Mouse (Mus musculus): ENCODE results near the gene Cpn2. TPM values are rescaled to one million over a fixed set of nuclear protein-coding genes. Genes with fewer than 3 reads are reported as not detected.

Gene Cpn2
- polyA plus RNA-seq, 1 experiment from 2014 or later: not detected

GRCm38 (mm10) chr16:30266561-30266960 is 738 bp downstream of the Cpn2 start:
- Histone ChIP-seq H3K27me3 (replicated peaks; ENCODE audit: control insufficient read depth, insufficient read depth, low read length) (no peaks in the 10 kb centered on the region), H3K27ac (ENCODE audit: low read length) (no peak overlapping the region), H3K4me3 (replicated peaks; ENCODE audit: low read length) (no peak overlapping the region), H3K9ac (replicated peaks; ENCODE audit: low read depth, low read length) (no peak overlapping the region), H3K4me2 (ENCODE audit: low read length) (no peak overlapping the region), H3K36me3 (ENCODE audit: control insufficient read depth, insufficient read depth) (no peaks in the 10 kb centered on the region), H3K9me3 (ENCODE audit: control insufficient read depth, low read length) (no peaks in the 10 kb centered on the region), H3K4me1 (replicated peaks; ENCODE audit: control insufficient read depth, insufficient read depth, low read length) (peaks cover under 1% of the 10 kb centered on the region)
- no peak for ATAC-seq
- WGBS: 86% methylated on average over 5 of the region's 5 CpGs

GRCm38 (mm10) chr16:30265611-30266010 is 1.7 kb downstream of the Cpn2 start:
- WGBS: 83% methylated on average over 4 of the region's 4 CpGs
- Histone ChIP-seq H3K36me3 (ENCODE audit: control insufficient read depth, insufficient read depth) (no peaks in the 10 kb centered on the region), H3K27me3 (replicated peaks; ENCODE audit: control insufficient read depth, insufficient read depth, low read length) (no peaks in the 10 kb centered on the region), H3K27ac (ENCODE audit: low read length) (no peak overlapping the region), H3K9ac (replicated peaks; ENCODE audit: low read depth, low read length) (no peak overlapping the region), H3K4me2 (ENCODE audit: low read length) (no peak overlapping the region), H3K4me3 (replicated peaks; ENCODE audit: low read length) (no peak overlapping the region), H3K9me3 (ENCODE audit: control insufficient read depth, low read length) (no peaks in the 10 kb centered on the region), H3K4me1 (replicated peaks; ENCODE audit: control insufficient read depth, insufficient read depth, low read length) (no peaks in the 10 kb centered on the region)
- no peak for ATAC-seq

GRCm38 (mm10) chr16:30263156-30263555 is 4.1 kb downstream of the Cpn2 start:
- H3K4me3 ChIP-seq (replicated peaks; ENCODE audit: low read length): no peak overlapping the region
- ATAC-seq: no peak
- H3K36me3 ChIP-seq (ENCODE audit: control insufficient read depth, insufficient read depth): no peaks in the 10 kb centered on the region
- H3K9ac ChIP-seq (replicated peaks; ENCODE audit: low read depth, low read length): no peak overlapping the region
- no peaks in the 10 kb centered on the region for H3K4me1 ChIP-seq (replicated peaks; ENCODE audit: control insufficient read depth, insufficient read depth, low read length)
- H3K9me3 ChIP-seq (ENCODE audit: control insufficient read depth, low read length): no peaks in the 10 kb centered on the region
- no peak overlapping the region for H3K4me2 ChIP-seq (ENCODE audit: low read length)
- H3K27me3 ChIP-seq (replicated peaks; ENCODE audit: control insufficient read depth, insufficient read depth, low read length): no peaks in the 10 kb centered on the region
- H3K27ac ChIP-seq (ENCODE audit: low read length): no peak overlapping the region
- WGBS: 59% methylated on average over 4 of the region's 4 CpGs

- H3K27me3 ChIP-seq (replicated peaks; ENCODE audit: control insufficient read depth, insufficient read depth, low read length): no peaks in the 10 kb centered on the region
- no peaks in the 10 kb centered on the region for H3K4me1 ChIP-seq (replicated peaks; ENCODE audit: control insufficient read depth, insufficient read depth, low read length)
- no peak overlapping the region for H3K9ac ChIP-seq (replicated peaks; ENCODE audit: low read depth, low read length)
- H3K4me2 ChIP-seq (ENCODE audit: low read length): no peak overlapping the region
- H3K4me3 ChIP-seq (replicated peaks; ENCODE audit: low read length): no peak overlapping the region
- H3K27ac ChIP-seq (ENCODE audit: low read length): no peak overlapping the region
- no peaks in the 10 kb centered on the region for H3K36me3 ChIP-seq (ENCODE audit: control insufficient read depth, insufficient read depth)
- no peaks in the 10 kb centered on the region for H3K9me3 ChIP-seq (ENCODE audit: control insufficient read depth, low read length)
- WGBS: 0% methylated on average over 2 of the region's 2 CpGs
- ATAC-seq: no peak
Observed at GRCm38 (mm10) chr16:30262664-30263063, 4.6 kb downstream of the Cpn2 start.

DNA sequence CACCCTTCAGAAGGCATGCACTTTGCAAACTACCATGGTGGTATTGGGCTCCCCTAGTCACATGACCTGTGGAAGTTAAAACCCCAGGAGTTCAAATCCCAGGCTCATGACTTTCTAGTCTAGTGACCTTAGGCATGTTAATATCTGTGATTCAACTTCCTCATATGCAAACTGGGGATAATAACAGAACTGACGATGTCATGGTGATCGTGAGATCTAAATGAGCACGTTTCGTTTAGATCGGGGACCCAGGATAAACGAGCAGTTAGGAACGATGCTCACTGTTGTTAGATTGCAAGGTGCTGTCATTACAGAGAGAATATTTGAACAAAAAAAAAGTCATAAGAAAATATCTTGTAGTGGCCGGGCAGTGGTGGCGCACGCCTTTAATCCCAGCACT is 5.1 kb downstream of the Cpn2 start:
- Histone ChIP-seq H3K9me3 (ENCODE audit: control insufficient read depth, low read length) (no peaks in the 10 kb centered on the region), H3K27ac (ENCODE audit: low read length) (no peak overlapping the region), H3K36me3 (ENCODE audit: control insufficient read depth, insufficient read depth) (no peaks in the 10 kb centered on the region), H3K9ac (replicated peaks; ENCODE audit: low read depth, low read length) (no peak overlapping the region), H3K27me3 (replicated peaks; ENCODE audit: control insufficient read depth, insufficient read depth, low read length) (no peaks in the 10 kb centered on the region), H3K4me3 (replicated peaks; ENCODE audit: low read length) (no peak overlapping the region), H3K4me2 (ENCODE audit: low read length) (no peak overlapping the region), H3K4me1 (replicated peaks; ENCODE audit: control insufficient read depth, insufficient read depth, low read length) (no peaks in the 10 kb centered on the region)
- ATAC-seq: no peak
- WGBS: 73% methylated on average over 10 of the region's 10 CpGs

DNA sequence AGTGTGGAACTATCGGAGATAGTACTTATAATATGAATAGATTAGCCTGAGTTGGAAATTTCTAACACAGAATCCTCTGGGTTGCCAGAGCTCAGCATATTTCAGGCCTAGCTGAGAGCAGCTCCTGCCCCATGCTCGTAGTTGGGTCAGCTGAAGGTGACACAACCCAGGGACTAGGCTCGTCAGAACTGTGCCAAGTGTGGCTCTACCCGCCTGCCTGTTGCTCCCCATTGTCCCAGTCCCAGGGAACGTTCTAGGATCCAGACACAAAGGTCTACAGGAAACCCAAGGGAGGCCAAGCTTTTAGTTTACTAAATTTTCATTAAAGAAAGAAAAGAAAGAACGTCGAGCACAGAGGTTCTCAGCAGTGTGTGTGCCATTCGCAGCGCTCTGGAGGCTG is 6.0 kb downstream of the Cpn2 start:
- Histone ChIP-seq H3K27ac (ENCODE audit: low read length) (no peak overlapping the region), H3K4me1 (replicated peaks; ENCODE audit: control insufficient read depth, insufficient read depth, low read length) (no peaks in the 10 kb centered on the region), H3K9ac (replicated peaks; ENCODE audit: low read depth, low read length) (no peak overlapping the region), H3K4me2 (ENCODE audit: low read length) (no peak overlapping the region), H3K36me3 (ENCODE audit: control insufficient read depth, insufficient read depth) (no peaks in the 10 kb centered on the region), H3K4me3 (replicated peaks; ENCODE audit: low read length) (no peak overlapping the region), H3K27me3 (replicated peaks; ENCODE audit: control insufficient read depth, insufficient read depth, low read length) (no peaks in the 10 kb centered on the region), H3K9me3 (ENCODE audit: control insufficient read depth, low read length) (no peaks in the 10 kb centered on the region)
- no peak for ATAC-seq
- 85% methylated on average over 9 of the region's 9 CpGs for WGBS

GRCm38 (mm10) chr16:30260012-30260635 is 7.2 kb downstream of the Cpn2 start:
- H3K9ac ChIP-seq (replicated peaks; ENCODE audit: low read depth, low read length): no peak overlapping the region
- H3K4me1 ChIP-seq (replicated peaks; ENCODE audit: control insufficient read depth, insufficient read depth, low read length): no peaks in the 10 kb centered on the region
- no peak overlapping the region for H3K4me3 ChIP-seq (replicated peaks; ENCODE audit: low read length)
- H3K27ac ChIP-seq (ENCODE audit: low read length): no peak overlapping the region
- no peak for ATAC-seq
- H3K36me3 ChIP-seq (ENCODE audit: control insufficient read depth, insufficient read depth): no peaks in the 10 kb centered on the region
- no peaks in the 10 kb centered on the region for H3K27me3 ChIP-seq (replicated peaks; ENCODE audit: control insufficient read depth, insufficient read depth, low read length)
- WGBS: 90% methylated on average over 15 of the region's 15 CpGs
- H3K9me3 ChIP-seq (ENCODE audit: control insufficient read depth, low read length): no peaks in the 10 kb centered on the region
- H3K4me2 ChIP-seq (ENCODE audit: low read length): no peak overlapping the region

GRCm38 (mm10) chr16:30259444-30259843 is 7.9 kb downstream of the Cpn2 start:
- H3K27ac ChIP-seq (ENCODE audit: low read length): no peak overlapping the region
- 91% methylated on average over 10 of the region's 10 CpGs for WGBS
- no peak for ATAC-seq
- H3K27me3 ChIP-seq (replicated peaks; ENCODE audit: control insufficient read depth, insufficient read depth, low read length): no peaks in the 10 kb centered on the region
- no peak overlapping the region for H3K9ac ChIP-seq (replicated peaks; ENCODE audit: low read depth, low read length)
- no peak overlapping the region for H3K4me3 ChIP-seq (replicated peaks; ENCODE audit: low read length)
- H3K36me3 ChIP-seq (ENCODE audit: control insufficient read depth, insufficient read depth): no peaks in the 10 kb centered on the region
- no peaks in the 10 kb centered on the region for H3K4me1 ChIP-seq (replicated peaks; ENCODE audit: control insufficient read depth, insufficient read depth, low read length)
- no peaks in the 10 kb centered on the region for H3K9me3 ChIP-seq (ENCODE audit: control insufficient read depth, low read length)
- no peak overlapping the region for H3K4me2 ChIP-seq (ENCODE audit: low read length)

DNA sequence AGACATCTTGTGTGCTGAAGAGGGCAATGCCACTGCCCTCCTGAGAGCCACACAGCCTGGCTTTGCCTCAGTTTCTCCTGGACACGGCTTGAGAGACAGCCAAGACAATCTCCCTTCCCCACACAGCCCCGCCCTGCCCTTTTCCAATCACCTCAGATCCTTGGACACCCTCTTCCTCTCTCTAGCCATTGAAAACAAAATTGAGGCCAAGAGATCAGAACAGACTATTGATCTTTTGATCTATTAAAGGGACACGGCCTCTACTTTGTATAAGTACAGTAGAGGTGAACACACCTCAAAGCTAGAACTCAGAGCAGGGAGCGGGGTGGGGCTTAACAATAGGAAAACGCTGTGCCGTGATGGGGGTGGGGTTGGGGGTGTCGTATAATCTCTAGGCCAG is 8.9 kb downstream of the Cpn2 start:
- 91% methylated on average over 7 of the region's 7 CpGs for WGBS
- no peak overlapping the region for H3K27ac ChIP-seq (ENCODE audit: low read length)

GRCm38 (mm10) chr16:30257718-30258117 is 9.6 kb downstream of the Cpn2 start:
- ATAC-seq: no peak
- Histone ChIP-seq H3K27me3 (replicated peaks; ENCODE audit: control insufficient read depth, insufficient read depth, low read length) (no peaks in the 10 kb centered on the region), H3K27ac (ENCODE audit: low read length) (no peak overlapping the region), H3K4me2 (ENCODE audit: low read length) (no peak overlapping the region), H3K4me1 (replicated peaks; ENCODE audit: control insufficient read depth, insufficient read depth, low read length) (no peaks in the 10 kb centered on the region), H3K36me3 (ENCODE audit: control insufficient read depth, insufficient read depth) (no peaks in the 10 kb centered on the region), H3K9me3 (ENCODE audit: control insufficient read depth, low read length) (no peaks in the 10 kb centered on the region), H3K9ac (replicated peaks; ENCODE audit: low read depth, low read length) (no peak overlapping the region), H3K4me3 (replicated peaks; ENCODE audit: low read length) (no peak overlapping the region)
- WGBS: 87% methylated on average over 9 of the region's 9 CpGs

More for the DNA sequence above, 8.9 kb downstream of the Cpn2 start:
- no peak overlapping the region for H3K4me3 ChIP-seq (replicated peaks; ENCODE audit: low read length)
- no peaks in the 10 kb centered on the region for H3K9me3 ChIP-seq (ENCODE audit: control insufficient read depth, low read length)
- H3K4me2 ChIP-seq (ENCODE audit: low read length): no peak overlapping the region
- H3K27me3 ChIP-seq (replicated peaks; ENCODE audit: control insufficient read depth, insufficient read depth, low read length): no peaks in the 10 kb centered on the region
- no peak overlapping the region for H3K9ac ChIP-seq (replicated peaks; ENCODE audit: low read depth, low read length)
- no peaks in the 10 kb centered on the region for H3K36me3 ChIP-seq (ENCODE audit: control insufficient read depth, insufficient read depth)
- ATAC-seq: no peak
- H3K4me1 ChIP-seq (replicated peaks; ENCODE audit: control insufficient read depth, insufficient read depth, low read length): no peaks in the 10 kb centered on the region
